Mouse (Mus musculus): Measurements from ENCODE around the gene Lmntd2. TPM values are rescaled to one million over a fixed set of nuclear protein-coding genes. Genes with fewer than 3 reads are reported as not detected.

Gene Lmntd2
- total RNA-seq, 2 experiments from 2014 or later, result not detected

GRCm38 (mm10) chr7:141190220-141190619, 23.7 kb downstream of the Lmntd2 start:
- DNase-seq, result no peak

GRCm38 (mm10) chr7:141188733-141189132, 25.1 kb downstream of the Lmntd2 start:
- no peak for DNase-seq

- no peak for DNase-seq
Observed at GRCm38 (mm10) chr7:141188194-141188593, 25.7 kb downstream of the Lmntd2 start.

GRCm38 (mm10) chr7:141176173-141176572, 37.7 kb downstream of the Lmntd2 start:
- DNase-seq, result peak; percentile 83

- DNase-seq, result no peak
Observed at GRCm38 (mm10) chr7:141175068-141175467, 38.8 kb downstream of the Lmntd2 start.

GRCm38 (mm10) chr7:141173323-141173850, 40.5 kb downstream of the Lmntd2 start:
- no peak for DNase-seq

GRCm38 (mm10) chr7:141172116-141173006, 41.5 kb downstream of the Lmntd2 start, which contains the start of gene Rnh1:
Gene Rnh1, minus strand, starts transcription at chr7:141172857.
- DNase-seq, result peak; percentile 93 to 94

GRCm38 (mm10) chr7:141169866-141170265, 44.0 kb downstream of the Lmntd2 start:
- no peak for DNase-seq

- DNase-seq, result no peak
Observed at GRCm38 (mm10) chr7:141169300-141169699, 44.6 kb downstream of the Lmntd2 start.

- no peak for DNase-seq
Observed at GRCm38 (mm10) chr7:141168518-141168953, 45.3 kb downstream of the Lmntd2 start.

- DNase-seq, result no peak
Observed at GRCm38 (mm10) chr7:141167901-141168517, 45.9 kb downstream of the Lmntd2 start.

GRCm38 (mm10) chr7:141164850-141165249, 49.0 kb downstream of the Lmntd2 start:
- no peak for DNase-seq

- no peak for DNase-seq
Observed at GRCm38 (mm10) chr7:141164397-141164796, 49.5 kb downstream of the Lmntd2 start.

Small RNA genes lying within 50 kb of the gene (microRNA-seq; reads per million reads assigned to microRNA genes)
- 67.5 to 73.6 reads per million in 2 experiments for gene Mir210

Other genes starting within 250 kb of the Lmntd2 start
- 1 to 10 TPM; 1.6 to 3.8 TPM for gene Ifitm1, start 246.9 kb downstream of the Lmntd2 start, total RNA-seq (2021)
- 10 to 100 TPM; 11.1 to 11.4 TPM for gene Ifitm3, start 203.3 kb downstream of the Lmntd2 start, total RNA-seq (2021)
- under 1 TPM in 1 of 2 experiments, not detected in 1; 0.63 TPM for gene Ifitm6, start 196.2 kb downstream of the Lmntd2 start, total RNA-seq (2021)
- gene Gm17387, start 184.9 kb downstream of the Lmntd2 start, total RNA-seq (2021), result not detected
- gene B4galnt4, start 153.0 kb downstream of the Lmntd2 start, total RNA-seq (2021), result 10 to 100 TPM; 92.2 to 92.3 TPM
- not detected for gene Pkp3, start 135.9 kb downstream of the Lmntd2 start, total RNA-seq (2021)
- gene Sigirr, start 113.5 kb downstream of the Lmntd2 start, total RNA-seq (2021), result 1 to 10 TPM; 1.7 to 2.4 TPM
- not detected for gene Ano9, start 96.3 kb downstream of the Lmntd2 start, total RNA-seq (2021)
- gene Ptdss2, start 91.7 kb downstream of the Lmntd2 start, total RNA-seq (2021), result 10 to 100 TPM; 48.5 to 64.9 TPM
- gene Rnh1, start 41.2 kb downstream of the Lmntd2 start, total RNA-seq (2021), result 10 to 100 TPM; 36.1 to 40.2 TPM
- gene Hras, start 20.1 kb downstream of the Lmntd2 start, total RNA-seq (2021), result 100 to 1,000 TPM; 209 to 213 TPM
- 1 to 10 TPM; 4.5 to 5.9 TPM for gene Lrrc56, start 19.9 kb downstream of the Lmntd2 start, total RNA-seq (2021)
- under 1 TPM; 0.73 to 0.82 TPM for gene Rassf7, start 1.8 kb upstream of the Lmntd2 start, total RNA-seq (2021)
- gene Phrf1, start 14.7 kb upstream of the Lmntd2 start, total RNA-seq (2021), result 10 to 100 TPM; 79.9 to 86.9 TPM
- gene Irf7, start 52.4 kb upstream of the Lmntd2 start, total RNA-seq (2021), result 1 to 10 TPM in 1 of 2 experiments, under 1 TPM in 1; 0.51 to 1.2 TPM
- not detected for gene Cdhr5, start 62.7 kb upstream of the Lmntd2 start, total RNA-seq (2021)
- gene Sct, start 65.1 kb upstream of the Lmntd2 start, total RNA-seq (2021), result not detected
- under 1 TPM in 1 of 2 experiments, not detected in 1; 0.18 TPM for gene Drd4, start 77.9 kb upstream of the Lmntd2 start, total RNA-seq (2021)
- 10 to 100 TPM; 79.4 to 82.5 TPM for gene Deaf1, start 113.6 kb upstream of the Lmntd2 start, total RNA-seq (2021)
- 10 to 100 TPM; 32.4 to 34.3 TPM for gene Tmem80, start 113.7 kb upstream of the Lmntd2 start, total RNA-seq (2021)
- 1 to 10 TPM; 4.6 to 5.8 TPM for gene Eps8l2, start 124.8 kb upstream of the Lmntd2 start, total RNA-seq (2021)
- 100 to 1,000 TPM; 119 to 121 TPM for gene Taldo1, start 178.1 kb upstream of the Lmntd2 start, total RNA-seq (2021)
- gene Gatd1, start 200.1 kb upstream of the Lmntd2 start, total RNA-seq (2021), result 10 to 100 TPM; 42.2 to 48.4 TPM
- 100 to 1,000 TPM; 250 to 269 TPM for gene Cend1, start 215.4 kb upstream of the Lmntd2 start, total RNA-seq (2021)
- gene Slc25a22, start 223.8 kb upstream of the Lmntd2 start, total RNA-seq (2021), result 100 to 1,000 TPM; 319 to 341 TPM
- gene Pidd1, start 229.9 kb upstream of the Lmntd2 start, total RNA-seq (2021), result 1 to 10 TPM in 1 of 2 experiments, under 1 TPM in 1; 0.66 to 1.1 TPM
- 100 to 1,000 TPM; 556 TPM for gene Rplp2, start 233.3 kb upstream of the Lmntd2 start, total RNA-seq (2021)
- gene Pnpla2, start 241.1 kb upstream of the Lmntd2 start, total RNA-seq (2021), result 10 to 100 TPM; 17.7 to 27.0 TPM
- 1 to 10 TPM; 3.9 to 6.0 TPM for gene Cracr2b, start 247.0 kb upstream of the Lmntd2 start, total RNA-seq (2021)

Measured in layer of hippocampus, postnatal 36 days (tissue).